22 mouse cellular contexts compared by ENCODE assay signal in genomic region chr5:139466801-139467200, GRCm38 (mm10). TPM values are rescaled to one million over a fixed set of nuclear protein-coding genes. Genes with fewer than 3 reads are reported as not detected.
A peak's percentile ranks its signal among the peaks of the same experiment; 100 is the strongest.
DNase-seq lines count a peak whose midpoint lies in the region; ATAC-seq and TF ChIP-seq lines count a peak whose summit lies in the region.
"Had no signal": no experiment of that assay in that cellular context is flagged by ENCODE, and none has a peak within 500 bp of the region (broad histone marks: within the 10 kb centered on the region; RNA-seq: fewer than 3 reads in every experiment).

No protein-coding gene starts in this region.

- DNase-seq in 416B (ENCODE audit: low read depth) (peak; percentile 61), MEL (ENCODE audit: low read depth, low spot score) (peak; percentile 64)
- no peak for DNase-seq in cerebellum, adult 8-10 months
- no peak for DNase-seq in layer of hippocampus, adult 9-11 months
- DNase-seq: adrenal gland, adult 2 months; adrenal gland, postnatal 10 days; adrenal gland, postnatal 25 days; B cell, adult 2 months; cerebellum, adult 11-12 months; cerebellum, adult 2 months; cerebellum, adult 9-11 months; cerebellum, postnatal 14 days; cerebellum, postnatal 36 days; forebrain, postnatal 0 days had no signal

- ATAC-seq in common myeloid progenitor, adult 5-6 weeks (replicated peaks; ENCODE audit: low read depth, poor library complexity, severe bottlenecking), result peak; percentile 60
- ATAC-seq: CD4-positive, CD25-positive, alpha-beta regulatory T cell, adult 4 months; forebrain, embryonic 13.5 days; forebrain, embryonic 15.5 days; forebrain, postnatal 0 days had no signal

- no peak for TF ChIP-seq CTCF in MEL (IDR thresholded peaks at IDR 0.05 in 2 of 3, conservative IDR thresholded peaks at IDR 0.05 in 1 of 3; ENCODE audit: control insufficient read depth in 1 of 3, insufficient read depth in 1 of 3, low read depth in 2 of 3, low read length in 3 of 3, poor library complexity in 1 of 3, severe bottlenecking in 1 of 3)

- H3K9me3 ChIP-seq in MEL (replicated peaks; ENCODE audit: insufficient read depth, low read length), result no peaks in the 10 kb centered on the region
- H3K9me3 ChIP-seq: embryonic facial prominence, embryonic 10.5 days; embryonic facial prominence, embryonic 12.5 days; forebrain, embryonic 13.5 days; forebrain, embryonic 15.5 days; G1E had no signal

- H3K27ac ChIP-seq in MEL (ENCODE audit: control insufficient read depth, low read depth, low read length), result peak overlapping the region; percentile 43; the same call in 1 of the 2 replicates
- H3K27ac ChIP-seq: embryonic facial prominence, embryonic 10.5 days; embryonic facial prominence, embryonic 12.5 days; forebrain, embryonic 13.5 days; forebrain, embryonic 15.5 days had no signal

- TF ChIP-seq EP300 in MEL (IDR thresholded peaks at IDR 0.05; ENCODE audit: low read depth in 1 of 2, low read length in 2 of 2), result peak in 1 of 2 experiments; percentile 4; a peak in 1 of 4 replicates

- H3K27me3 ChIP-seq in MEL (ENCODE audit: control insufficient read depth in 1 of 2, insufficient read depth in 2 of 2, low read length in 2 of 2), result no peaks in the 10 kb centered on the region
- H3K27me3 ChIP-seq: CH12.LX; embryonic facial prominence, embryonic 12.5 days; forebrain, embryonic 13.5 days; forebrain, embryonic 15.5 days had no signal

- H3K4me3 ChIP-seq in MEL (ENCODE audit: control insufficient read depth in 1 of 2, insufficient read depth in 1 of 2, low read depth in 2 of 2, low read length in 2 of 2), result no peak overlapping the region; a peak in 1 of 4 replicates
- H3K4me3 ChIP-seq: embryonic facial prominence, embryonic 10.5 days; embryonic facial prominence, embryonic 12.5 days; forebrain, embryonic 13.5 days; forebrain, embryonic 15.5 days had no signal

- no peak overlapping the region for H3K9ac ChIP-seq in MEL (ENCODE audit: control insufficient read depth, low read depth, low read length, poor library complexity, severe bottlenecking)
- H3K9ac ChIP-seq: embryonic facial prominence, embryonic 12.5 days; forebrain, embryonic 13.5 days; forebrain, embryonic 15.5 days; forebrain, postnatal 0 days had no signal

- no peak for TF ChIP-seq POLR2A in MEL (IDR thresholded peaks at IDR 0.05; ENCODE audit: control insufficient read depth in 1 of 2, insufficient read depth in 1 of 2, low read depth in 1 of 2, low read length in 2 of 2, poor library complexity in 1 of 2)

- no peak for TF ChIP-seq RAD21 in MEL (IDR thresholded peaks at IDR 0.05; ENCODE audit: low read depth, low read length)

- peaks cover 13 to 14% of the 10 kb centered on the region in 2 experiments for H3K4me1 ChIP-seq in MEL (ENCODE audit: control insufficient read depth in 1 of 2, insufficient read depth in 2 of 2, low read length in 2 of 2)
- H3K4me1 ChIP-seq: embryonic facial prominence, embryonic 10.5 days; embryonic facial prominence, embryonic 12.5 days; forebrain, embryonic 13.5 days; forebrain, embryonic 15.5 days had no signal

- H3K36me3 ChIP-seq in MEL (ENCODE audit: control insufficient read depth in 1 of 2, insufficient read depth in 2 of 2, low read length in 2 of 2), result peaks cover 0 to 10% of the 10 kb centered on the region in 2 experiments; a peak in 2 of 4 replicates

- no peaks in the 10 kb centered on the region for H3K79me2 ChIP-seq in MEL (ENCODE audit: control insufficient read depth, insufficient read depth, low read length, poor library complexity)

TF ChIP-seq in MEL, 35 proteins besides CTCF, POLR2A, EP300 and RAD21:
- no peak for TF ChIP-seq USF2 (IDR thresholded peaks at IDR 0.05; ENCODE audit: borderline replicate concordance in 1 of 2, insufficient read depth in 1 of 2, low read depth in 1 of 2, low read length in 2 of 2)
- TF ChIP-seq TAL1 (IDR thresholded peaks at IDR 0.05; ENCODE audit: low read length), result 0 out of 2 replicates have a peak, but pooled peaks have one; percentile 6
- TF ChIP-seq ZMIZ1 (IDR thresholded peaks at IDR 0.05; ENCODE audit: low read depth, low read length), result no peak
TF ChIP-seq in MEL: peak in this region for 1.

RNA-seq across cellular contexts. Expression of gene 3110082I17Rik, which starts 6.5 kb away (rescaled TPM):
- 43.2 and 58.1 TPM in 2 replicates for total RNA-seq in MEL (2012; rRNA removed)
- polyA plus RNA-seq in MEL (2012; ENCODE audit: insufficient read depth in 1 of 2, insufficient read length in 2 of 2, low read depth in 1 of 2, low replicate concordance in 2 of 2, missing spikeins in 1 of 2), result 10 to 100 TPM in 1 of 2 experiments, not detected in 1; 79.5 TPM
- 49.9 and 55.0 TPM in 2 replicates for total RNA-seq in common myeloid progenitor, adult 5-6 weeks (2017)

RNA-seq across cellular contexts. Expression of gene Zfand2a, which starts 17.5 kb away (rescaled TPM):
- 12.4 and 13.8 TPM in 2 replicates for total RNA-seq in MEL (2012; rRNA removed)
- 10 to 100 TPM in 1 of 2 experiments, not detected in 1; 15.3 TPM for polyA plus RNA-seq in MEL (2012; ENCODE audit: insufficient read depth in 1 of 2, insufficient read length in 2 of 2, low read depth in 1 of 2, low replicate concordance in 2 of 2, missing spikeins in 1 of 2)
- total RNA-seq in common myeloid progenitor, adult 5-6 weeks (2017), result 12.5 and 24.4 TPM in 2 replicates

RNA-seq across cellular contexts. Expression of gene Gper1, which starts 43.9 kb away (rescaled TPM):
- total RNA-seq in MEL (2012; rRNA removed), result 0.07 and 0.15 TPM in 2 replicates
- under 1 TPM in 1 of 2 experiments, not detected in 1; 0.07 TPM for polyA plus RNA-seq in MEL (2012; ENCODE audit: insufficient read depth in 1 of 2, insufficient read length in 2 of 2, low read depth in 1 of 2, low replicate concordance in 2 of 2, missing spikeins in 1 of 2)
- not detected in 2 replicates for total RNA-seq in common myeloid progenitor, adult 5-6 weeks (2017)
- total RNA-seq: G1E had no signal
- polyA plus RNA-seq: CD4-positive, CD25-positive, alpha-beta regulatory T cell, adult 4 months; G1E had no signal

Comparison
In these comparisons a context has a peak if more than half of its experiments do, and no peak if none do; other contexts are left out.
1. DNase-seq: peak in 416B (single experiment) and MEL (single experiment); none in cerebellum, adult 8-10 months (single experiment) and layer of hippocampus, adult 9-11 months (single experiment).